Mouse (Mus musculus): Measurements from ENCODE around the gene Oosp1. TPM values are rescaled to one million over a fixed set of nuclear protein-coding genes. Genes with fewer than 3 reads are reported as not detected.

Oosp1 gene
- total RNA-seq (2014; fragmentation: Nextera tagmentation) (not detected in 2 replicates), total RNA-seq (2017) (3.4 TPM in 1 of 2 replicates, not detected in the other)

GRCm38 (mm10) chr19:11690839-11691238, at the start of gene Oosp1:
TSS of gene Oosp1 (minus strand) at chr19:11691150.
- ATAC-seq (replicated peaks; ENCODE audit: low FRiP score, low TSS enrichment, poor library complexity, severe bottlenecking) = no peak

DNA sequence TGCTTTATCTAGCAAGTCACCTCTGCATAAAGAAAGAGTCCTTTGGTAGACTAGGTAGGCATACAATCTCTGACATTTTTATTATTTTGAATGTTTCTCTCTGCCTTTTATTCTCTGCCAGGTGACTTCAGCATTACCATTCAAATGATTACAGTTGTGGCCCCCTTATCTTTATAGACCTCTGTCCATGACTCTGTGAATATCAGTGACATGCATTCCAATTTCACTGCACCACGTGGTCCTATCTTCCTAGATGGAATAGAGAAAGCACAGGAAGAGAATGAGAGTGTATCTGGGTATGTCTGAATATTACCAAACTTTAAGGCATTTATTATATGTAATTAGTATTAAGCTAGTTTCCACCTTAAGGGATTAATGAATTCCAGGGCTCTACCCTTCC, 45.5 kb upstream of the Oosp1 start:
- no peak for ATAC-seq (replicated peaks; ENCODE audit: low FRiP score, low TSS enrichment, poor library complexity, severe bottlenecking)

- ATAC-seq (replicated peaks; ENCODE audit: low FRiP score, low TSS enrichment, poor library complexity, severe bottlenecking) = no peak
Measured at GRCm38 (mm10) chr19:11730278-11730677, 39.3 kb upstream of the Oosp1 start.

GRCm38 (mm10) chr19:11727304-11727703, 36.4 kb upstream of the Oosp1 start:
- peak; percentile 82 for ATAC-seq (replicated peaks; ENCODE audit: low FRiP score, low TSS enrichment, poor library complexity, severe bottlenecking)

GRCm38 (mm10) chr19:11725915-11726314, 35.0 kb upstream of the Oosp1 start:
- peak; percentile 94 for ATAC-seq (replicated peaks; ENCODE audit: low FRiP score, low TSS enrichment, poor library complexity, severe bottlenecking)

DNA sequence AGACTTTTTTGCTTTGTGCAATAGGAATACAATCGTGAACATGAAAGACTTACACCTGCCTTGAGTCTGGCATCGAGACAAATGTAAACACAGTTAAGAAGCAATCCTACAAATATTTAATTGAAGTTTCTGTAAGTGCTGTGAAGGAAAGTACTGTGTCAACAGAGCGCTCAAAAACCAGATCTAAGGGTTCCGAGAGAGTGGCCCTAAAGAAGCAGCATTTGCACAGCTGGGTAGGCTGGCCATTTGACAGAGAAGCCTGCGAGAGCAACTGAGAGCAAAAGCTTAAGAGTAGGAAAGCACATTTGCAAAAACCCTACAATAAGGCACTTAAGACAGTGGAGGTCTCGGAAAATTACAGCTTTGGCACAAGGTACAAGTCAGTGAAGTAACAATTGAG, 33.3 kb upstream of the Oosp1 start:
- ATAC-seq (replicated peaks; ENCODE audit: low FRiP score, low TSS enrichment, poor library complexity, severe bottlenecking) = no peak

DNA sequence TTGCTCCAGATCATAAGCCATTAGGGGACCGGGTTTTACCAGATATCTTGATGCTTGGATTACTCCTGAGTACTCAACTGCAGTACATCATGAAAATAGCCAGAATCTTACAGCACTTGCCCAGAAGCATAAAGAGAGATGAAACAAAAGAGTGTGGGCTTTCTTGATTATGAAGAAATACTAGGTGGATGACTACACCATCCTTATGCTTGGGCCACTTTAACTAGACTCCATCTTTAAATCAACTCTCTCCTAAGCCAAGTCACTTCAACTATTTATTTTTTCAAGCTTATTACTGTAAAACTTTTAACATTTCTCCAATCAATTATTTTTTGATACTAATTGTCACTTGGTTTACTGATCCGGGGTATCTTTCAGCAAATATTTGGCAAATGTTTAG, 32.9 kb upstream of the Oosp1 start:
- no peak for ATAC-seq (replicated peaks; ENCODE audit: low FRiP score, low TSS enrichment, poor library complexity, severe bottlenecking)

GRCm38 (mm10) chr19:11720071-11720470, 29.1 kb upstream of the Oosp1 start:
- no peak for ATAC-seq (replicated peaks; ENCODE audit: low FRiP score, low TSS enrichment, poor library complexity, severe bottlenecking)

DNA sequence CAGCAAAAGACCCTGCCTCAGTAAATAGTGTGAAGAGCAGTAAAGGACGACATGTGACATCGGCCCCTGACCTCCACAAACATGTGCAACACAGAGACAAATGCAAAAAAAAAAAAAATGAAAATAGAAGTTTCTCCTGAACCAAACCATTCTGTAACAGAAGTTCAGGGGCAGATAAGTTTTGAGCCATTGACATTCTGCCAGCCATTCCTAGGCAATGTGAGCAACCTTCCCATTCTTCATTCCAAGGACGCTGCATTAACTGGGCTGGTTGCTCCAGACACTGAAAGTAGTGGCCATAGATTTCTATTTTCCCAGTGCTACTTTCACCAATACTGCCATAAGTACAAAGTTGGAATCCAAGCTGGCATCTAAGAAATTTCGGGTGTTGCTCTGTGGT, 21.5 kb upstream of the Oosp1 start:
- ATAC-seq (replicated peaks; ENCODE audit: low FRiP score, low TSS enrichment, poor library complexity, severe bottlenecking) = no peak

- ATAC-seq (replicated peaks; ENCODE audit: low FRiP score, low TSS enrichment, poor library complexity, severe bottlenecking) = no peak
Measured at GRCm38 (mm10) chr19:11698342-11698741, 7.4 kb upstream of the Oosp1 start.

GRCm38 (mm10) chr19:11696755-11697154, 5.8 kb upstream of the Oosp1 start, which contains the start of gene Oosp3:
TSS of gene Oosp3 (plus strand) at chr19:11697055.
- no peak for ATAC-seq (replicated peaks; ENCODE audit: low FRiP score, low TSS enrichment, poor library complexity, severe bottlenecking)

- ATAC-seq (replicated peaks; ENCODE audit: low FRiP score, low TSS enrichment, poor library complexity, severe bottlenecking) = no peak
Measured at GRCm38 (mm10) chr19:11691454-11691853, 504 bp upstream of the Oosp1 start.

DNA sequence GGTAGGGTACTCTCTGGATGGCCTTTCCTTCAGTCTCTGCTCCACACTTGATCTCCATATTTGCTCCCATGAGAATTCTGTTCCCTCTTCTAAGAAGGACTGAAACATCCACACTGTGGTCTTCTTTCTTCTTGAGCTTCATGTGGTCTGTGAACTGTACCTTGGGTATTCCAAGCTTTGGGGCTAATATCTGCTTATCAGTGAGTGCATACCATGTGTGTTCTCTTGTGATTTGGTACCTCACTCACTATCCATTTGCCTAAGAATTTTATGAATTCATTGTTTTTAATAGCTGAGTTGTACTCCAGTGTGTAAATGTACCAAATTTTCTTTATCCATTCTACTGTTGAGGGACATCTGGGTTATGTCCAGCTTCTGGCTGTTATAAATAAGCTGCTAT, 29.4 kb downstream of the Oosp1 start:
- ATAC-seq (replicated peaks; ENCODE audit: low FRiP score, low TSS enrichment, poor library complexity, severe bottlenecking) = no peak

GRCm38 (mm10) chr19:11660459-11660858, 30.5 kb downstream of the Oosp1 start, which contains the start of gene Oosp2:
TSS of gene Oosp2 (minus strand) at chr19:11660559.
- ATAC-seq (replicated peaks; ENCODE audit: low FRiP score, low TSS enrichment, poor library complexity, severe bottlenecking) = no peak

GRCm38 (mm10) chr19:11659142-11659541, 31.8 kb downstream of the Oosp1 start:
- ATAC-seq (replicated peaks; ENCODE audit: low FRiP score, low TSS enrichment, poor library complexity, severe bottlenecking) = no peak

DNA sequence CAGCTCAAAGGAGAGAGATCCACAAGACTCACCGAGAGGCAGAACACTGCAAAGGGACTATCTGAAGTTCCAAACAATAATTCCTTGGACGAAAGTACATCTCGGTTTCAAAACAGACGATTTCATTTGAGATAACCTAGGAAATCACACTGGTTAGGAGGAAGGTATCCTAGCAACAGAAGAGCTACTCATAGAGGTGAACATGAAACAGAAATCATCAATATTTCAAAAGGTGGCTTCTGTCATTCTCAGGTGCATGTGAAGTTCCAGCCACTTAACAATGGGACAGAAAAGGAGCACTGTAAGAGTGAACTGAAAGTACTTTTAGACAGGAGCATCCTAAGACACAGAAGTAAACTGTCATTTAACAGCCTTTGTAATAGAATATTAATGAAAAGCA, 41.4 kb downstream of the Oosp1 start:
- ATAC-seq (replicated peaks; ENCODE audit: low FRiP score, low TSS enrichment, poor library complexity, severe bottlenecking) = no peak

DNA sequence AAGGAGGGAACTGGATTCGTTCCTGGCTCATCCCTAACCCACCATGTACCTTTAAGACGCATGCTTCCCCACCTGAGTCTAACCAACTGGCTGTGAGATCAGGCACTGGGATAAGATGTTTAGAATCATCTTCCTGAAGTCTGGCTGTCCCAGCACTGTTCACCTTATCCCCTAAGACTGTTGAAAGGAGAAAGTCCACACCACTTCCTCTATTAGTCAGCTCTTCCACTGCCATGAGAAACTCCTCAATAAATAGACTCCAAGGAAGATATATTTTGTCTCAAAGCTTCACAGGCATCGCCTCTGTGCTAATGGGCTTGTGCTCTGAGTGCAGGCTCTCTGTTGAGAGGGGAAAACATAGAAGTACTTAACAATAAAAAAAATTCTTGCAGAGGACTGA, 44.8 kb downstream of the Oosp1 start:
- ATAC-seq (replicated peaks; ENCODE audit: low FRiP score, low TSS enrichment, poor library complexity, severe bottlenecking) = no peak

- no peak for ATAC-seq (replicated peaks; ENCODE audit: low FRiP score, low TSS enrichment, poor library complexity, severe bottlenecking)
Measured at GRCm38 (mm10) chr19:11640732-11641131, 50.2 kb downstream of the Oosp1 start, which contains the start of gene Ms4a3. TSS of gene Ms4a3 (minus strand) at chr19:11640851.

DNA sequence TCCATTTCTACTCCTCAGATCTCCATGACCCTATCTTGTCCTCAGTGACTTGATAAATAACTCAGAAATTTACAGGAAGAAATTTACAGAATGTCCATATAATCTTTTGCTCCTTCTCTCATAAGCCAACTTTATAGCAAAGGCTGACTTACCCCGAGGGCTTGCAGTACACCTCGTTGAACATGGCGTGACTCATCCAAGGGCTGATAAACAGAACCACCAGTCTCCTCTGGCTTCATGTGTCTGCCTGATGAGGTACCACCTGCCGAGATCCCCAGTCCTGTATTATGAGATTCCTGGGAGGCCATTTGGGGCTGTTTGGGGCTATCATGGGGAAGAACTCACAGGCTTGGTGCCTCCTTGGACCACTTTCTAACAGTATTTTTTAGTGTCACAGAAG, 51.9 kb downstream of the Oosp1 start:
- no peak for ATAC-seq (replicated peaks; ENCODE audit: low FRiP score, low TSS enrichment, poor library complexity, severe bottlenecking)

- ATAC-seq (replicated peaks; ENCODE audit: low FRiP score, low TSS enrichment, poor library complexity, severe bottlenecking) = no peak
Measured at GRCm38 (mm10) chr19:11635572-11635971, 55.4 kb downstream of the Oosp1 start.

DNA sequence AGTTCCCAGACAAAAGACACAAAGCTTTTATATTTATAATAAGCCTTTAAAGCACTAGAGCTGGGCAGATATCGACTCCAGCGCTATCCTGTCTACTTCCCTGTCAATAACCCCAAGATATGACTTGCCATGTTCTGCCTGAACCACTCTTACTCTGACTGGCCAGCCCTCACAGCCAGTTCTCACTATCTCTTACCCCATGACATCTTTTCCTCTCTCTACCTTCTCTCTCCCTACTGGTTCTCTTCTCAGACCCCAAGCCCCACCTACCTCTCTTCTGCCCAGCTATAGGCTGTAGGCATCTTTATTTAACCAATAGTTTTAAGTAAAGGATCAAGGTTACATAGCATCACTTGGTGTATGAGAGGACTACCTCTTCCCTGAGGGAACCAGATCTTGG, 56.6 kb downstream of the Oosp1 start:
- peak; percentile 63 for ATAC-seq (replicated peaks; ENCODE audit: low FRiP score, low TSS enrichment, poor library complexity, severe bottlenecking)

DNA sequence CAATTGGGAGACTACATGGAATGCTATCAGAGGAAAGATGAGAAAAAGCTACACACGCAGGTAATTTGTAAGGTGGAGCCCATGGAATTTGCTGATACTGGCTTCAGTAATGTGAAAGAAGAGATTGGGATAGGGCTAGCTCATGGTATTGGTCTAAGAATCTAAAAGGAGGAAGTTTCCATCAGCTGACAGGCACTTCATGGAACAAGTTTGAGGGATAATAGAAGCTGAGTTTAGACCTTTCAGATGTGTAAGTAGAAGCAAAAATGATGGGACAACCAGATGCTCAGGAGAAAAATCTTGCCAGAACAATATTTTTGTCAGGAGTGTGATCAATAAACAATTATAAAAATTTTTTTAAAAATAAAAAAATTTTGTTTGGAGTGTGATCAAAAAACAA, 57.2 kb downstream of the Oosp1 start:
- no peak for ATAC-seq (replicated peaks; ENCODE audit: low FRiP score, low TSS enrichment, poor library complexity, severe bottlenecking)

All from megakaryocyte-erythroid progenitor cell, adult 5-6 weeks (primary cell).